Mouse (Mus musculus) megakaryocyte-erythroid progenitor cell, adult 5-6 weeks (primary cell): ENCODE measurements around the gene Cldn5. TPM values are rescaled to one million over a fixed set of nuclear protein-coding genes. Genes with fewer than 3 reads are reported as not detected.

Source experiments
- total RNA-seq, 2 experiments: library from RNA; stranded (forward) in 1 of 2; stranded (reverse) in 1 of 2; fragments of 200-1000, 215-1000 nt in 1 of 2; fragments of >200 nt in 1 of 2; fragmentation: Nextera tagmentation in 1 of 2; gene quantifications; 2 replicates each; pipeline ENCODE4 v1.2.3; 2014 to 2017

Gene Cldn5
- total RNA-seq, 2 experiments from 2014 or later: not detected

Other genes with a start within 250 kb of the Cldn5 start
- gene Tbx1, start 186.2 kb upstream of the Cldn5 start, total RNA-seq (2014; fragmentation: Nextera tagmentation): not detected in 2 replicates
- not detected in 2 replicates for gene Tbx1, start 186.2 kb upstream of the Cldn5 start, total RNA-seq (2017)
- gene Gp1bb, start 154.4 kb upstream of the Cldn5 start, total RNA-seq (2014; fragmentation: Nextera tagmentation): 0.72 and 0.87 TPM in 2 replicates
- gene Gp1bb, start 154.4 kb upstream of the Cldn5 start, total RNA-seq (2017): 1.6 and 3.4 TPM in 2 replicates
- gene Gm49601, start 150.4 kb upstream of the Cldn5 start, total RNA-seq (2014; fragmentation: Nextera tagmentation): not detected in 2 replicates
- 0.80 TPM in 1 of 2 replicates, not detected in the other for gene Gm49601, start 150.4 kb upstream of the Cldn5 start, total RNA-seq (2017)
- 0.64 TPM in 1 of 2 replicates, not detected in the other for gene Sept5, start 146.9 kb upstream of the Cldn5 start, total RNA-seq (2014; fragmentation: Nextera tagmentation)
- gene Sept5, start 146.9 kb upstream of the Cldn5 start, total RNA-seq (2017): 0.09 TPM in 1 of 2 replicates, not detected in the other
- 80.2 and 81.2 TPM in 2 replicates for gene Ufd1, start 34.9 kb downstream of the Cldn5 start, total RNA-seq (2014; fragmentation: Nextera tagmentation)
- 73.7 and 112 TPM in 2 replicates for gene Ufd1, start 34.9 kb downstream of the Cldn5 start, total RNA-seq (2017)
- 63.3 and 67.3 TPM in 2 replicates for gene Cdc45, start 35.1 kb downstream of the Cldn5 start, total RNA-seq (2014; fragmentation: Nextera tagmentation)
- gene Cdc45, start 35.1 kb downstream of the Cldn5 start, total RNA-seq (2017): 58.1 and 69.0 TPM in 2 replicates
- 42.7 and 71.2 TPM in 2 replicates for gene 2510002D24Rik, start 59.7 kb downstream of the Cldn5 start, total RNA-seq (2014; fragmentation: Nextera tagmentation)
- gene 2510002D24Rik, start 59.7 kb downstream of the Cldn5 start, total RNA-seq (2017): 52.5 TPM in 2 replicates
- not detected in 2 replicates for gene Gm28539, start 59.7 kb downstream of the Cldn5 start, total RNA-seq (2014; fragmentation: Nextera tagmentation)
- not detected in 2 replicates for gene Gm28539, start 59.7 kb downstream of the Cldn5 start, total RNA-seq (2017)
- 86.0 and 101 TPM in 2 replicates for gene Mrpl40, start 100.0 kb downstream of the Cldn5 start, total RNA-seq (2014; fragmentation: Nextera tagmentation)
- gene Mrpl40, start 100.0 kb downstream of the Cldn5 start, total RNA-seq (2017): 110 and 137 TPM in 2 replicates
- gene Hira, start 100.2 kb downstream of the Cldn5 start, total RNA-seq (2014; fragmentation: Nextera tagmentation): 47.6 and 77.4 TPM in 2 replicates
- 47.7 and 71.4 TPM in 2 replicates for gene Hira, start 100.2 kb downstream of the Cldn5 start, total RNA-seq (2017)